Mouse (Mus musculus): ENCODE measurements around the gene Chrna7. TPM values are rescaled to one million over a fixed set of nuclear protein-coding genes. Genes with fewer than 3 reads are reported as not detected.

Chrna7 gene
- polyA plus RNA-seq, 1 experiment from 2014 or later: 0.22 TPM

- no peak overlapping the region for H3K4me3 ChIP-seq (ENCODE audit: low read depth, low read length)
- no peaks in the 10 kb centered on the region for H3K36me3 ChIP-seq (ENCODE audit: control insufficient read depth, insufficient read depth)
- WGBS: 41% methylated on average over 1 of the region's 1 CpGs
- H3K27me3 ChIP-seq (replicated peaks; ENCODE audit: control insufficient read depth, insufficient read depth, low read length): no peaks in the 10 kb centered on the region
- H3K9ac ChIP-seq (ENCODE audit: low read depth, low read length): no peak overlapping the region
- TF ChIP-seq CTCF (IDR thresholded peaks at IDR 0.05; ENCODE audit: low read depth): no peak
- no peaks in the 10 kb centered on the region for H3K9me3 ChIP-seq (ENCODE audit: control insufficient read depth)
- H3K27ac ChIP-seq (ENCODE audit: low read depth, low read length): no peak overlapping the region
- H3K4me2 ChIP-seq (replicated peaks; ENCODE audit: low read depth): no peak overlapping the region
- no peaks in the 10 kb centered on the region for H3K4me1 ChIP-seq (replicated peaks; ENCODE audit: control insufficient read depth, insufficient read depth, low read length)
- no peak for ATAC-seq
Measured at GRCm38 (mm10) chr7:63153239-63153638, 59.1 kb downstream of the Chrna7 start.

- H3K9me3 ChIP-seq (ENCODE audit: control insufficient read depth): no peaks in the 10 kb centered on the region
- 76% methylated on average over 3 of the region's 3 CpGs for WGBS
Measured at GRCm38 (mm10) chr7:63148740-63149139, 63.6 kb downstream of the Chrna7 start.

GRCm38 (mm10) chr7:63148321-63148720, 64.0 kb downstream of the Chrna7 start:
- ATAC-seq: no peak
- Histone ChIP-seq H3K27me3 (replicated peaks; ENCODE audit: control insufficient read depth, insufficient read depth, low read length) (no peaks in the 10 kb centered on the region), H3K36me3 (ENCODE audit: control insufficient read depth, insufficient read depth) (no peaks in the 10 kb centered on the region), H3K4me1 (replicated peaks; ENCODE audit: control insufficient read depth, insufficient read depth, low read length) (no peaks in the 10 kb centered on the region), H3K4me3 (ENCODE audit: low read depth, low read length) (no peak overlapping the region), H3K27ac (ENCODE audit: low read depth, low read length) (no peak overlapping the region), H3K9ac (ENCODE audit: low read depth, low read length) (no peak overlapping the region), H3K4me2 (replicated peaks; ENCODE audit: low read depth) (no peak overlapping the region), H3K9me3 (ENCODE audit: control insufficient read depth) (no peaks in the 10 kb centered on the region)
- no peak for TF ChIP-seq CTCF (IDR thresholded peaks at IDR 0.05; ENCODE audit: low read depth)
- 84% methylated on average over 5 of the region's 5 CpGs for WGBS

More at GRCm38 (mm10) chr7:63148740-63149139, 63.6 kb downstream of the Chrna7 start:
- no peak for TF ChIP-seq CTCF (IDR thresholded peaks at IDR 0.05; ENCODE audit: low read depth)
- H3K4me3 ChIP-seq (ENCODE audit: low read depth, low read length): no peak overlapping the region
- no peaks in the 10 kb centered on the region for H3K4me1 ChIP-seq (replicated peaks; ENCODE audit: control insufficient read depth, insufficient read depth, low read length)
- no peak overlapping the region for H3K9ac ChIP-seq (ENCODE audit: low read depth, low read length)
- H3K4me2 ChIP-seq (replicated peaks; ENCODE audit: low read depth): no peak overlapping the region
- no peaks in the 10 kb centered on the region for H3K27me3 ChIP-seq (replicated peaks; ENCODE audit: control insufficient read depth, insufficient read depth, low read length)
- no peak for ATAC-seq
- no peaks in the 10 kb centered on the region for H3K36me3 ChIP-seq (ENCODE audit: control insufficient read depth, insufficient read depth)
- H3K27ac ChIP-seq (ENCODE audit: low read depth, low read length): no peak overlapping the region

GRCm38 (mm10) chr7:63122547-63122946, 89.8 kb downstream of the Chrna7 start:
- 40% methylated on average over 2 of the region's 2 CpGs for WGBS
- Histone ChIP-seq H3K36me3 (ENCODE audit: control insufficient read depth, insufficient read depth) (no peaks in the 10 kb centered on the region), H3K9me3 (ENCODE audit: control insufficient read depth) (no peaks in the 10 kb centered on the region), H3K4me2 (replicated peaks; ENCODE audit: low read depth) (no peak overlapping the region), H3K9ac (ENCODE audit: low read depth, low read length) (no peak overlapping the region), H3K27me3 (replicated peaks; ENCODE audit: control insufficient read depth, insufficient read depth, low read length) (no peaks in the 10 kb centered on the region), H3K27ac (ENCODE audit: low read depth, low read length) (no peak overlapping the region), H3K4me1 (replicated peaks; ENCODE audit: control insufficient read depth, insufficient read depth, low read length) (no peaks in the 10 kb centered on the region), H3K4me3 (ENCODE audit: low read depth, low read length) (no peak overlapping the region)
- no peak for TF ChIP-seq CTCF (IDR thresholded peaks at IDR 0.05; ENCODE audit: low read depth)
- ATAC-seq: no peak

GRCm38 (mm10) chr7:63113671-63114070, 98.7 kb downstream of the Chrna7 start:
- Histone ChIP-seq H3K9me3 (ENCODE audit: control insufficient read depth) (no peaks in the 10 kb centered on the region), H3K4me3 (ENCODE audit: low read depth, low read length) (no peak overlapping the region), H3K27me3 (replicated peaks; ENCODE audit: control insufficient read depth, insufficient read depth, low read length) (no peaks in the 10 kb centered on the region), H3K27ac (ENCODE audit: low read depth, low read length) (no peak overlapping the region), H3K4me1 (replicated peaks; ENCODE audit: control insufficient read depth, insufficient read depth, low read length) (no peaks in the 10 kb centered on the region), H3K36me3 (ENCODE audit: control insufficient read depth, insufficient read depth) (no peaks in the 10 kb centered on the region), H3K4me2 (replicated peaks; ENCODE audit: low read depth) (no peak overlapping the region), H3K9ac (ENCODE audit: low read depth, low read length) (no peak overlapping the region)
- no peak for ATAC-seq
- TF ChIP-seq CTCF (IDR thresholded peaks at IDR 0.05; ENCODE audit: low read depth): no peak
- WGBS: 55% methylated on average over 2 of the region's 2 CpGs

GRCm38 (mm10) chr7:63113252-63113651, 99.1 kb downstream of the Chrna7 start:
- no peaks in the 10 kb centered on the region for H3K4me1 ChIP-seq (replicated peaks; ENCODE audit: control insufficient read depth, insufficient read depth, low read length)
- no peak for ATAC-seq
- no peak overlapping the region for H3K4me3 ChIP-seq (ENCODE audit: low read depth, low read length)
- H3K27me3 ChIP-seq (replicated peaks; ENCODE audit: control insufficient read depth, insufficient read depth, low read length): no peaks in the 10 kb centered on the region
- H3K36me3 ChIP-seq (ENCODE audit: control insufficient read depth, insufficient read depth): no peaks in the 10 kb centered on the region
- H3K27ac ChIP-seq (ENCODE audit: low read depth, low read length): no peak overlapping the region
- no peak overlapping the region for H3K4me2 ChIP-seq (replicated peaks; ENCODE audit: low read depth)
- no peak overlapping the region for H3K9ac ChIP-seq (ENCODE audit: low read depth, low read length)
- TF ChIP-seq CTCF (IDR thresholded peaks at IDR 0.05; ENCODE audit: low read depth): no peak
- 81% methylated on average over 2 of the region's 2 CpGs for WGBS
- H3K9me3 ChIP-seq (ENCODE audit: control insufficient read depth): no peaks in the 10 kb centered on the region

- ATAC-seq: no peak
- Histone ChIP-seq H3K9ac (ENCODE audit: low read depth, low read length) (no peak overlapping the region), H3K4me3 (ENCODE audit: low read depth, low read length) (no peak overlapping the region), H3K4me2 (replicated peaks; ENCODE audit: low read depth) (no peak overlapping the region), H3K27me3 (replicated peaks; ENCODE audit: control insufficient read depth, insufficient read depth, low read length) (no peaks in the 10 kb centered on the region), H3K36me3 (ENCODE audit: control insufficient read depth, insufficient read depth) (no peaks in the 10 kb centered on the region), H3K9me3 (ENCODE audit: control insufficient read depth) (no peaks in the 10 kb centered on the region), H3K4me1 (replicated peaks; ENCODE audit: control insufficient read depth, insufficient read depth, low read length) (no peaks in the 10 kb centered on the region), H3K27ac (ENCODE audit: low read depth, low read length) (no peak overlapping the region)
- WGBS: 43% methylated on average over 4 of the region's 4 CpGs
- TF ChIP-seq CTCF (IDR thresholded peaks at IDR 0.05; ENCODE audit: low read depth): no peak
Measured at GRCm38 (mm10) chr7:63109348-63109747, 103.0 kb downstream of the Chrna7 start.

Measured in intestine, postnatal 0 days (tissue).